Mouse (Mus musculus): Measurements from ENCODE around the gene Edc3.

- no peak for TF ChIP-seq CTCF (IDR thresholded peaks at IDR 0.05; ENCODE audit: low read depth, low read length)
- TF ChIP-seq POLR2A (IDR thresholded peaks at IDR 0.05; ENCODE audit: borderline replicate concordance, low read depth, low read length), result no peak
Observed at GRCm38 (mm10) chr9:57760416-57761146, 52.2 kb downstream of the Edc3 start.
